Mouse (Mus musculus) embryonic facial prominence, embryonic 14.5 days (tissue): ENCODE measurements around the gene Agpat3. TPM values are rescaled to one million over a fixed set of nuclear protein-coding genes. Genes with fewer than 3 reads are reported as not detected.

Source experiments
- ATAC-seq: fragments of 200-750 bp; cut with Nextera tagmentation; 2 replicates; pipeline ENCODE4 v1.8.0; 2017; ENCODE audit warnings: low read depth, moderate number of reproducible peaks, moderate TSS enrichment
- DNase-seq: peaks from one replicate; pipeline ENCODE4 v3.0.0-alpha.2; 2015; ENCODE audit warnings: low spot score
- H3K27ac ChIP-seq: fragments of 300-500 bp; sonication (generic); replicated peaks from 2 replicates; pipeline ENCODE4 v1.5.1; 2014; ENCODE audit warnings: low read depth, mild to moderate bottlenecking, low read length, moderate library complexity
- H3K27me3 ChIP-seq: fragments of 300-500 bp; sonication (generic); replicated peaks from 2 replicates; pipeline ENCODE4 v1.6.1; 2014; ENCODE audit warnings: low read length; ENCODE audit not compliant: control insufficient read depth, insufficient read depth
- H3K36me3 ChIP-seq: fragments of 300-500 bp; sonication (generic); 2 replicates; pipeline ENCODE4 v1.6.1; 2014; ENCODE audit warnings: low read length, mixed read lengths; ENCODE audit not compliant: control insufficient read depth, insufficient read depth
- H3K4me1 ChIP-seq: fragments of 300-500 bp; sonication (generic); 2 replicates; pipeline ENCODE4 v1.6.1; 2014; ENCODE audit warnings: antibody characterized with exemption, low read length; ENCODE audit not compliant: control insufficient read depth, insufficient read depth
- H3K4me2 ChIP-seq: fragments of 300-500 bp; sonication (generic); 2 replicates; pipeline ENCODE4 v1.6.1; 2014; ENCODE audit warnings: low read depth, mild to moderate bottlenecking, low read length, moderate library complexity, mixed read lengths
- H3K4me3 ChIP-seq: fragments of 300-500 bp; sonication (generic); 2 replicates; pipeline ENCODE4 v1.5.1; 2014; ENCODE audit warnings: low read depth, mild to moderate bottlenecking, low read length
- H3K9ac ChIP-seq: fragments of 300-500 bp; sonication (generic); 2 replicates; pipeline ENCODE4 v1.6.1; 2014; ENCODE audit warnings: low read depth, mild to moderate bottlenecking, low read length, moderate library complexity, mixed read lengths
- H3K9me3 ChIP-seq: fragments of 300-500 bp; sonication (generic); 2 replicates; pipeline ENCODE4 v1.6.1; 2016; ENCODE audit warnings: low read length; ENCODE audit not compliant: control insufficient read depth
- WGBS: fragments of 180-500 bp; shearing (Covaris S2); extraction: QIAGEN DNeasy Blood & Tissue Kit; methylation state at CpG from one replicate; pipeline ENCODE4 v1.1.7; 2014; 5-methylcytosine and 5-hydroxymethylcytosine counted together
- polyA plus RNA-seq: library from polyadenylated mRNA; unstranded; fragments of >200 nt; fragmentation: Nextera tagmentation; extraction: Ambion mirVana; gene quantifications from 2 replicates; pipeline ENCODE4 v1.2.1, GENCODE M21; 2014

The Agpat3 gene
- polyA plus RNA-seq, 1 experiment from 2014 or later, result 83.2 TPM

- Histone ChIP-seq H3K27me3 (no peaks in the 10 kb centered on the region), H3K4me1 (0 out of 2 replicates have a peak, but pooled peaks cover 3% of the 10 kb centered on the region), H3K9ac (no peak overlapping the region), H3K4me2 (no peak overlapping the region), H3K9me3 (no peaks in the 10 kb centered on the region), H3K27ac (no peak overlapping the region), H3K36me3 (peaks cover 20% of the 10 kb centered on the region), H3K4me3 (no peak overlapping the region)
- DNase-seq, result no peak
- ATAC-seq, result no peak
- 37% methylated on average over 8 of the region's 8 CpGs for WGBS
Observed at GRCm38 (mm10) chr10:78290730-78291535, 61.4 kb downstream of the Agpat3 start.

- Histone ChIP-seq H3K4me1 (0 out of 2 replicates have a peak, but pooled peaks cover 3% of the 10 kb centered on the region), H3K4me3 (no peak overlapping the region), H3K9ac (no peak overlapping the region), H3K9me3 (no peaks in the 10 kb centered on the region), H3K36me3 (peaks cover 34% of the 10 kb centered on the region), H3K27me3 (no peaks in the 10 kb centered on the region), H3K4me2 (no peak overlapping the region), H3K27ac (no peak overlapping the region)
- ATAC-seq, result no peak
- DNase-seq, result no peak
- WGBS, result 83% methylated on average over 4 of the region's 4 CpGs
Observed at GRCm38 (mm10) chr10:78288896-78289295, 63.4 kb downstream of the Agpat3 start.

- no peak for DNase-seq
- Histone ChIP-seq H3K4me3 (no peak overlapping the region), H3K4me2 (no peak overlapping the region), H3K9me3 (no peaks in the 10 kb centered on the region), H3K27ac (no peak overlapping the region), H3K27me3 (no peaks in the 10 kb centered on the region), H3K36me3 (peaks cover 41% of the 10 kb centered on the region), H3K4me1 (0 out of 2 replicates have a peak, but pooled peaks cover 3% of the 10 kb centered on the region), H3K9ac (no peak overlapping the region)
- ATAC-seq, result no peak
- 91% methylated on average over 5 of the region's 5 CpGs for WGBS
Observed at GRCm38 (mm10) chr10:78288135-78288534, 64.2 kb downstream of the Agpat3 start.

DNA sequence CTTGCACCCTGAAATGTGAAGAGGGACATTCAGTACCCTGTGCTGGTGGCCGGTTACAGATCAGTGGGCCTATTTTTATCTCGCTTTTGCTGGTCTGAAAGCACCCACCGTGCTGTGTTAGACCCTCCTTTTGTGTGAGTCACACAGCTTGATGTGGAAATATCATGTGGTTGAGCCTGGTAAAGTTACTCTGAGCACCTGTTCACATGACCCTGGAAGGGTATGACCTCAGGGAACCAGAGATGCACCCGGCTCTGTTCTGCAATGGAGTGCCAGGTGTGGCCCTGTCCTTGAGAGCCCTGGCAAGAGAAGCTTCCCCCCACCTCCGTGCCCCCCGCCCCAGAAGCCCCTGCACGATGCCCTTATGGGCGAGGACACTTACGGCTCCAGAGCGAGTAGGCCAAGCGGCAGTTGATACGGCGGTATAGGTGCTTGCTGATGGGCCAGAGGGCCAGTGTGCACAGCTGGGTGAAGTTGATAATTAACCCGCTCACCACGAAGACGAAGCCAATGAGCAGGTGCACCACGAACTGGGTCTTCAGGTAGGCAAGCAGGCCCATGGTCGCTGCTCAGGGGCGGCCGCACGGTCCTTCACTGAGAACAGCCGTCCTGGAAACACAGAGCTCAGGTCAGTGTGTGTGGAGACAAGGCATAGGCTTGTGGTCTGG lies 64.7 kb downstream of the Agpat3 start:
- H3K9me3 ChIP-seq, result no peaks in the 10 kb centered on the region
- no peak overlapping the region for H3K4me3 ChIP-seq
- H3K27me3 ChIP-seq, result no peaks in the 10 kb centered on the region
- H3K27ac ChIP-seq, result no peak overlapping the region
- H3K36me3 ChIP-seq, result peaks cover 46% of the 10 kb centered on the region
- DNase-seq (no peak), ATAC-seq (no peak)
- 0 out of 2 replicates have a peak, but pooled peaks cover 3% of the 10 kb centered on the region for H3K4me1 ChIP-seq
- no peak overlapping the region for H3K9ac ChIP-seq
- no peak overlapping the region for H3K4me2 ChIP-seq
- 92% methylated on average over 22 of the region's 22 CpGs for WGBS

DNA sequence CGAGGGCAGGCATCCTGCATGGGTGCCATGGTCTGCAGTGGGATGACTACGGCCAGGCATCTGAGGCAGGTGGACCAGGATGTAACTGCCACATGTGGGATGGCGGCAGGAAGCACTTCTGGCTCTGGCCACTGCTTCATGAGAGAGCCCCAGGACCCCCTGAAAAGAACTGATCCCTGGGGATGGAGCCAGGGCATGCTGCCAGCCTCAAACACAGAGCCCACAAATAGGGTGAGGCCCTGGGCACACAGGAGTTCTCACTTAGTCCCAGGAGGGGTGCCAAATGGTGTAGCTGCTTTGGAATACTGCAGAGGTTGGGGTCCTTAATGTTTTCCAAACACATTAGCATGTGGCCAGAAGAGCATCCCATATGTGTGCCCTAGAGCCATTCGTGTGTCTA lies 66.3 kb downstream of the Agpat3 start:
- Histone ChIP-seq H3K27me3 (no peaks in the 10 kb centered on the region), H3K9me3 (no peaks in the 10 kb centered on the region), H3K36me3 (peaks cover 62% of the 10 kb centered on the region), H3K4me2 (no peak overlapping the region), H3K4me3 (no peak overlapping the region), H3K27ac (no peak overlapping the region), H3K4me1 (0 out of 2 replicates have a peak, but pooled peaks cover under 1% of the 10 kb centered on the region), H3K9ac (no peak overlapping the region)
- 92% methylated on average over 4 of the region's 4 CpGs for WGBS
- ATAC-seq (no peak), DNase-seq (no peak)

GRCm38 (mm10) chr10:78285409-78285808 lies 66.9 kb downstream of the Agpat3 start:
- no peak overlapping the region for H3K9ac ChIP-seq
- no peak overlapping the region for H3K27ac ChIP-seq
- ATAC-seq (no peak), DNase-seq (no peak)
- H3K36me3 ChIP-seq, result peaks cover 67% of the 10 kb centered on the region
- H3K4me1 ChIP-seq, result no peaks in the 10 kb centered on the region
- no peaks in the 10 kb centered on the region for H3K27me3 ChIP-seq
- WGBS, result 86% methylated on average over 6 of the region's 6 CpGs
- H3K4me2 ChIP-seq, result no peak overlapping the region
- H3K9me3 ChIP-seq, result no peaks in the 10 kb centered on the region
- no peak overlapping the region for H3K4me3 ChIP-seq

DNA sequence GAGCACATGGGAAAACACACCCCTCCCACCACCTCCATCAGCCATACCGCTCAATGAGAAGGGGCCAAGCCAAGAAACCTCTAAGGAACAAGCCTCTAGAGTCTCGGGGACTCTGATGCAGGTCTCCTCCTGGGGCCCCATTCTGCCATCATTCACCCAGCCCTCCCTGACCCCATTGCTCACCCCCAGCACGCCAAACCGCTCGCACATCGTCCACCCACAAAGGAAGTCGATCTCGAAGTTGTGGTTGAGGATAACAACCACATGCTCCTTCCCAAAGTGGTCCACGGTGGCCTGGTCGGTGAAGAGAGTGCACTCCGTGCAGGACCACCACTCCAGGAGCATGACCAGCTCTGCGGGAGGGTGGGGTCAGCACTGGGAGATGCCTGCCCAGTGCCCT lies 67.5 kb downstream of the Agpat3 start:
- Histone ChIP-seq H3K4me1 (no peaks in the 10 kb centered on the region), H3K27me3 (no peaks in the 10 kb centered on the region), H3K27ac (no peak overlapping the region), H3K4me2 (no peak overlapping the region), H3K9ac (no peak overlapping the region), H3K36me3 (peaks cover 71% of the 10 kb centered on the region), H3K9me3 (no peaks in the 10 kb centered on the region), H3K4me3 (no peak overlapping the region)
- ATAC-seq (no peak), DNase-seq (no peak)
- 88% methylated on average over 12 of the region's 12 CpGs for WGBS

DNA sequence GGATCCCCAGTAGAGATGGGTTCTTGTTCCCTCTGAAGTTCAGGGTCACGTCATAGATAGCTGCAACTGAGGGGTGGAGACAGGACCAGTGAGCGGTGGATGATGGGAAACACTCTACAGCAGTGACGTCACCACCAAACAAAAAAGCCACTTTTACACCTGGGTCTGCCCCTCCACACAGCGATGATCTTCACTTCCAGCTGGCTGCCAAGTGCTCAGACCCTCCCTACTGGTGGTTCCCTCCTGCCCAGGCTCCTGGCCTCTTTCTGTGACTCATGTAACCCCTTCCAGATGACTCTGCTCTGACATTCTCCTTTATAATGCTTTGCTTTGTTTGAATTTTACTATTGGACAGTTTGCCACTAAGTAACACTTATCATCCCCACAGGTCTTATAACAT lies 69.9 kb downstream of the Agpat3 start:
- Histone ChIP-seq H3K9ac (no peak overlapping the region), H3K36me3 (peaks cover 79% of the 10 kb centered on the region), H3K27ac (no peak overlapping the region), H3K4me1 (no peaks in the 10 kb centered on the region), H3K4me3 (no peak overlapping the region), H3K9me3 (no peaks in the 10 kb centered on the region), H3K27me3 (no peaks in the 10 kb centered on the region), H3K4me2 (no peak overlapping the region)
- WGBS, result 88% methylated on average over 4 of the region's 4 CpGs
- ATAC-seq (no peak), DNase-seq (no peak)
